Mouse (Mus musculus) mouse trophoblast stem cell (cell line): ENCODE results near the gene Eaf2.

Experiments used
- in situ Hi-C, 2 experiments: fragments of 300-500 bp; cut with MseI, MboI; formaldehyde crosslinking; loops; 2 replicates in 1 of 2; 3 replicates in 1 of 2; pipeline ENCODE4 v1.15.1; 2025

Eaf2 gene

DNA sequence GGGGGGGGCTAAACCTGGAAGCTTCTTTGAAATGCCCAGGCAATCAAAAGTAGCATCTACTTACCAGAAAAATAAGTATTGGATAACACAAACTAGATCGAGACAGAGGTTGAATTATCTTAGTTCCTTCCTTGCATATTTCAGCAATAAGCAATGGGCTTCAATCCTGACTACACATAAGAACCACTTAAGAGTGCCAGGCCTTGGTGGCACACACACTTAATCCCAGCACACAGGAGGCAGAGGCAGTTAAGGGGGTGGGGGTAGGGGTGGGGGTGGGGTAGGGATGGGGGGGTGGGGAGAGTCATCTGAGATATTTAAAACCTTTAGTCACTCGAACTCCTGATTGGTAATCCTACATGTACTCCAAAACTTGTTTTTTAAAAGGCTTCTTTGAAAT is 103.6 kb downstream of the Eaf2 start:
- in situ Hi-C loops: no loop called here

DNA sequence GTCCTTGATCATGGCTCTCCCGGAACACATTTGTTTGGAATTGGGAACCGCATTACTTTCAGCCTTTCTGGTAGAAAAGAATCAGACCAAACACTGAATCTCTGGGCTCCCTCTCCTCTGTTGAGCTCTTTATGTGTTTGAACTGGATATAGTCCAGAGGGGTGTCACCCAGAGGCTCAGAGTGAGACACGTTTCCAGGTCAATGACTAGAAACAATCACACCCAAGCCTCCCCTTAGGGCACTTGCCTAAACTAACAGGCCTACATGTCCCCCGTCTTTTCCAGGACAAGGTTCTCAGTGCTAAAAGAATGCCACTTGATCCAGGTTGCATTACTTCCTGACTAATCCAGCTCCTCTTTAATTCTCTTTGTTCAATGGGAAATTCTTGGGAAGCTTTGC is 104.0 kb downstream of the Eaf2 start:
- in situ Hi-C loops: no loop called here

DNA sequence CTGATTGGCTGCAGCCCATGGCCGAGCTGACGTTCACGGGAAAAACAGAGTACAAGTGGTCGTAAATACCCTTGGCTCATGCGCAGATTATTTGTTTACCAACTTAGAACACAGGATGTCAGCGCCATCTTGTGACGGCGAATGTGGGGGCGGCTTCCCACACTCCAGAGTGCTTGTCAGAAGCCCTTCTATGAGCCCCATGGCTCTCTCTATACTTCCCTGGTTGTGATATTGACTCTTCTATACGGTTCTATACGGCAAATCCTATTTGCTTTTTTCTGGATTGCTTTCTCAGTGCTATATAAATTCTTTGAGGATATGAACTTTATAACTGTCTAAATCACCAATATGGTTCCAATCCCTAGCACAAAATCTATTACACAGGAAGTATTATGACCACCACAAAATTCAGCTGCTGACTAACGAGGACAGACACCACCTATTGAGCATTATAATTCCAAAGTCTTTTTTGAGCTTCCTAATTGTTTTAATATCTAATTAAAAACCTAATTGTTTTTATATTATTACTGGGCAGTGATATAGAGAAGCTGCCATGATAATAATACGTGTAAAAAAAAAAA is 104.5 kb downstream of the Eaf2 start:
- in situ Hi-C loops: no loop called here

DNA sequence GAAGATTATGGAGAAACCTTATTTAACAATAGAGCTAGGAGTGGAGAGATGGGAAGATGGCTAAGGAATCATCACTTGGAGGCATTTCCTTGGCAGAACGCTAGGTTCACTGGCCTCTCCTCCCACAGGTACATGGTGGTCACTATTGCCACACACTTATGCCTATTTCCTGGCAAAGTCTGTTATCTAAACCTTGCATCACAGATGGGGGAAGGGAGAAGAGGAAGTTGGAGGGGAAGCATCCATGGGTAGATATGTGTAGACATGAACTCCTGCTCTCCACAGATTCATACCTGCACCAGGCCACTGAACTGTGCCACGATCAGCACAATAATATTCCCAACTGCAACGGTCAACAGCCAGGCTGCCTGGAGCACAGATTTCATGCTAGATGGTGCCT is 122.8 kb downstream of the Eaf2 start:
- in situ Hi-C loops: no loop called here

DNA sequence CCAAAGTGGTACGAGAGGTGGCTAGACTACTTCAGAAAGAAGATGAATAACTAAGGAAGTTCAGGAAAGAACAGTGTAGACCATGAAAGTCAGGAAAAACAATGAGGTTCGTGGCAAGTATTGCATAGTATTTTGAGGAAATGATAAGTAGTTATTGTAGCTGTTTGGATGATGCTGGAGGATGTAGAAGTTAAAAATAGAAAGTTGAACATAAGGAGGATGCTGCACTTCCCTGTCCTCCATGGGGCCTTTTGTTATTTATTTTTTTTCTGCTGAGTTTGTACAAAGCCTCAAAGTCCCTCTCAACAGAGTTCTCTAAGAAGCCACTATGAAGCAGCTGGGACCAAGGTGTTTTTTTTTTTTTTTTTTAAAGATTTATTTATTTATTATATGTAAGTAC is 127.0 kb downstream of the Eaf2 start:
- in situ Hi-C loops: no loop called here

DNA sequence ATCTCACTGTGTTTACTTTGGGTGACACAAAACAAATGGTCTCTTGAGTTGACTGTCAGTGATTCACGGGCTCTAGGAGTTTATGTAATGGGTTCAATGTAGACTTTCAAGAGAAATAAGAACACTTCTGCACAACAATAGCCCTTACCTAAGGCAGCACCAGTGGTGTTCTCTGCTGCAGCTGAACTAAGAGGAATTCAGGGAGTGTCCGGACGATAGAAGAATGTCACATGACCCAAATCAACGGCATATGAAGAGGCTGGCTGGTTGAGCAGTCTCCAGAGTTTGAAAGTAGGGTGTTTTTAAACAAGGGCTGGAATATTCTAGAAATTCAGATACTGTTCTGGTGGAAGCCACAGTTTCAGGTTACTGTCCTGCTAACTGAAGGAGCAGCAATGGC is 127.7 kb downstream of the Eaf2 start:
- in situ Hi-C loops: no loop called here

DNA sequence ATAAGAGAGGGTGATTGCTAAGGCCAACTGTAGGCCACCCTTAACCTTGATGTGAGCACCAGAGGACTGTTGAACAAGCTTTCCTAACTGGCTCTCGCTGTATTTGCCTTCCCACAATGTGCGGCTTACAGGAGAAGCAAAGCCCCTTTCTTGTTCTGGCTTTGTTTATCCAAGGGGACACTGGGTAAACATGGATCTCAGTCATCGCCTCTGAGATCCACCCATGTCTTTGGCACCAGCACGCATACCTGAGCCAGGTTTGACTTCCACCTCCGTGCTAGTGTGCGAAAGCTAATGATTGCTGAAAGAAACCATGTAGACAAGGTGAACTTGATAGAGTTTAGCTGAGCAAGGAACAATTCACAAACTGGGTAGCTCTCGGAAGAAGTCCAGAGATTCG is 131.2 kb downstream of the Eaf2 start:
- in situ Hi-C loops: loop anchor here in 1 of 2 experiments (5.0 kb wide), 1 partner anchor 69 kb away; no protein-coding TSS in a partner anchor
